Mouse (Mus musculus) ES-E14 (cell line): ENCODE data around the gene Tnfrsf13c. TPM values are rescaled to one million over a fixed set of nuclear protein-coding genes. Genes with fewer than 3 reads are reported as not detected.

Source experiments
- DNase-seq: peaks from one replicate; pipeline ENCODE4 v3.0.0-alpha.2; 2013; ENCODE audit warnings: low read depth, low spot score
- H3K27ac ChIP-seq: 2 replicates; pipeline ENCODE4 v1.5.1; 2012; ENCODE audit warnings: low read depth, mild to moderate bottlenecking, low read length, moderate library complexity, mixed read lengths; ENCODE audit not compliant: poor library complexity, insufficient read depth, severe bottlenecking
- H3K36me3 ChIP-seq: 2 replicates; pipeline ENCODE4 v1.6.1; 2012; ENCODE audit warnings: mild to moderate bottlenecking, low read length, moderate library complexity, mixed read lengths; ENCODE audit not compliant: control insufficient read depth, poor library complexity, insufficient read depth, severe bottlenecking
- H3K4me1 ChIP-seq, 2 experiments: fragments of 150-350 bp in 1 of 2; sonication (generic) in 1 of 2; 2 replicates each; pipeline ENCODE4 v1.6.1; 2012; ENCODE audit warnings: low read length in 2 of 2, mild to moderate bottlenecking in 1 of 2, mixed read lengths in 1 of 2; ENCODE audit not compliant: control insufficient read depth in 2 of 2, insufficient read depth in 2 of 2, poor library complexity in 1 of 2
- H3K4me3 ChIP-seq, 2 experiments: fragments of 150-350 bp in 1 of 2; sonication (generic) in 1 of 2; 2 replicates each; pipeline ENCODE4 v1.5.1; 2012; ENCODE audit warnings: low read length in 2 of 2, low read depth in 1 of 2, mild to moderate bottlenecking in 1 of 2, mixed read lengths in 1 of 2; ENCODE audit not compliant: insufficient read depth in 1 of 2, poor library complexity in 1 of 2, severe bottlenecking in 1 of 2
- H3K9ac ChIP-seq: 2 replicates; pipeline ENCODE4 v1.6.1; 2012; ENCODE audit warnings: low read depth, mild to moderate bottlenecking, low read length, mixed read lengths; ENCODE audit not compliant: poor library complexity, insufficient read depth, severe bottlenecking
- H3K9me3 ChIP-seq: fragments of 150-350 bp; sonication (generic); 2 replicates; pipeline ENCODE4 v1.6.1; 2012; ENCODE audit warnings: low read depth, mild to moderate bottlenecking, low read length; ENCODE audit not compliant: control insufficient read depth, insufficient read depth
- CHD2 ChIP-seq: IDR thresholded peaks from 2 replicates; pipeline ENCODE4 v1.6.1; 2014; ENCODE audit warnings: mild to moderate bottlenecking, low read depth, low read length, inconsistent platforms
- HCFC1 ChIP-seq: IDR thresholded peaks from 2 replicates; pipeline ENCODE4 v1.6.1; 2012; ENCODE audit warnings: low read length, inconsistent platforms, borderline replicate concordance; ENCODE audit not compliant: insufficient read depth
- MAFK ChIP-seq: IDR thresholded peaks from 2 replicates; pipeline ENCODE4 v1.6.1; 2014; ENCODE audit warnings: mild to moderate bottlenecking, low read depth, low read length, inconsistent platforms; ENCODE audit not compliant: insufficient read depth
- ZC3H11A ChIP-seq: IDR thresholded peaks from 2 replicates; pipeline ENCODE4 v1.6.1; 2012; ENCODE audit warnings: low read depth, mild to moderate bottlenecking, inconsistent platforms, low read length, borderline replicate concordance
- ZNF384 ChIP-seq: IDR thresholded peaks from 2 replicates; pipeline ENCODE4 v1.6.1; 2012; ENCODE audit warnings: low read depth, low read length, inconsistent platforms
- in situ Hi-C, 2 experiments: fragments of 600-800 bp; cut with MboI; formaldehyde crosslinking; loops; one replicate each; pipeline ENCODE4 v1.15.1; 2025; ENCODE audit warnings: low sequenced_read_pairs in 2 of 2, inconsistent platforms in 1 of 2; ENCODE audit not compliant: unreplicated experiment in 2 of 2
- total RNA-seq: library from RNA; depleted of rRNA; stranded (reverse); fragments of 300-350 nt; gene quantifications from 2 replicates; pipeline ENCODE4 v1.2.3, GENCODE M21; 2012

Gene Tnfrsf13c
- total RNA-seq, 1 experiment, result 2.3 TPM

- DNase-seq, result no peak
- H3K4me1 ChIP-seq, result peaks cover 2 to 24% of the 10 kb centered on the region in 2 experiments; a peak in 3 of 4 replicates
- in situ Hi-C loops, result loop anchor here (10.0 to 25.0 kb wide), 3 partner anchors 85 to 168 kb away; partner anchors contain the start of genes Mei1 (in 2 of the 2), 4930407I10Rik (in 1 of the 2) and Srebf2 (in 1 of the 2)
- no peak overlapping the region for H3K4me3 ChIP-seq
- TF ChIP-seq ZNF384 (no peak), CHD2 (no peak), HCFC1 (no peak), ZC3H11A (no peak), MAFK (no peak)
- H3K9ac ChIP-seq, result no peak overlapping the region
- peaks cover 15% of the 10 kb centered on the region; the same call in 1 of the 2 replicates for H3K36me3 ChIP-seq
- no peaks in the 10 kb centered on the region for H3K9me3 ChIP-seq
- no peak overlapping the region for H3K27ac ChIP-seq
Observed at GRCm38 (mm10) chr15:82230098-82230611, 6.0 kb upstream of the Tnfrsf13c start.

GRCm38 (mm10) chr15:82229542-82230045 lies 5.4 kb upstream of the Tnfrsf13c start:
- in situ Hi-C loops, result loop anchor here (10.0 to 25.0 kb wide), 3 partner anchors 85 to 167 kb away; partner anchors contain the start of genes Mei1 (in 2 of the 2), 4930407I10Rik (in 1 of the 2) and Srebf2 (in 1 of the 2)
- peaks cover 2 to 26% of the 10 kb centered on the region in 2 experiments; a peak in 3 of 4 replicates for H3K4me1 ChIP-seq
- 0 out of 2 replicates have a peak overlapping the region, but pooled peaks have one; percentile 28 for H3K27ac ChIP-seq
- no peak overlapping the region for H3K4me3 ChIP-seq
- no peaks in the 10 kb centered on the region for H3K9me3 ChIP-seq
- peaks cover 14% of the 10 kb centered on the region; the same call in 1 of the 2 replicates for H3K36me3 ChIP-seq
- DNase-seq, result no peak
- no peak for TF ChIP-seq ZC3H11A
- no peak for TF ChIP-seq ZNF384
- TF ChIP-seq MAFK, result no peak
- no peak for TF ChIP-seq CHD2
- H3K9ac ChIP-seq, result no peak overlapping the region

- DNase-seq, result no peak
- no peak overlapping the region for H3K9ac ChIP-seq
- no peak overlapping the region for H3K27ac ChIP-seq
- H3K4me3 ChIP-seq, result no peak overlapping the region
- TF ChIP-seq HCFC1, result no peak
- TF ChIP-seq CHD2, result no peak
- TF ChIP-seq ZNF384, result no peak
- TF ChIP-seq MAFK, result no peak
- TF ChIP-seq ZC3H11A, result no peak
- H3K9me3 ChIP-seq, result no peaks in the 10 kb centered on the region
- H3K4me1 ChIP-seq, result peaks cover 2 to 38% of the 10 kb centered on the region in 2 experiments; a peak in 3 of 4 replicates
- in situ Hi-C loops, result loop anchor here in 1 of 2 experiments (25.0 kb wide), 1 partner anchor 163 kb away; the partner anchor contains the start of genes 4930407I10Rik and Mei1
- H3K36me3 ChIP-seq, result no peaks in the 10 kb centered on the region
Observed at GRCm38 (mm10) chr15:82225769-82226168, 1.6 kb upstream of the Tnfrsf13c start.

- peaks cover 0 to 37% of the 10 kb centered on the region in 2 experiments; a peak in 3 of 4 replicates for H3K4me1 ChIP-seq
- H3K9me3 ChIP-seq, result no peaks in the 10 kb centered on the region
- DNase-seq, result no peak
- no peaks in the 10 kb centered on the region for H3K36me3 ChIP-seq
- H3K9ac ChIP-seq, result no peak overlapping the region
- in situ Hi-C loops, result loop anchor here in 1 of 2 experiments (25.0 kb wide), 1 partner anchor 162 kb away; the partner anchor contains the start of genes 4930407I10Rik and Mei1
- H3K27ac ChIP-seq, result no peak overlapping the region
- TF ChIP-seq ZC3H11A (no peak), CHD2 (no peak)
- no peak overlapping the region for H3K4me3 ChIP-seq
Observed at GRCm38 (mm10) chr15:82224602-82225215, 540 bp upstream of the Tnfrsf13c start.
